Mouse (Mus musculus) spleen, postnatal 10 days (tissue): Measurements from ENCODE around the gene Dbndd2.
A peak's percentile ranks its signal among the peaks of the same experiment; 100 is the strongest.

Experiments used
- DNase-seq, 2 experiments: peaks; one replicate each; pipeline ENCODE4 v3.0.0; 2021 to 2022; ENCODE audit warnings: low spot score in 2 of 2

Gene Dbndd2

DNA sequence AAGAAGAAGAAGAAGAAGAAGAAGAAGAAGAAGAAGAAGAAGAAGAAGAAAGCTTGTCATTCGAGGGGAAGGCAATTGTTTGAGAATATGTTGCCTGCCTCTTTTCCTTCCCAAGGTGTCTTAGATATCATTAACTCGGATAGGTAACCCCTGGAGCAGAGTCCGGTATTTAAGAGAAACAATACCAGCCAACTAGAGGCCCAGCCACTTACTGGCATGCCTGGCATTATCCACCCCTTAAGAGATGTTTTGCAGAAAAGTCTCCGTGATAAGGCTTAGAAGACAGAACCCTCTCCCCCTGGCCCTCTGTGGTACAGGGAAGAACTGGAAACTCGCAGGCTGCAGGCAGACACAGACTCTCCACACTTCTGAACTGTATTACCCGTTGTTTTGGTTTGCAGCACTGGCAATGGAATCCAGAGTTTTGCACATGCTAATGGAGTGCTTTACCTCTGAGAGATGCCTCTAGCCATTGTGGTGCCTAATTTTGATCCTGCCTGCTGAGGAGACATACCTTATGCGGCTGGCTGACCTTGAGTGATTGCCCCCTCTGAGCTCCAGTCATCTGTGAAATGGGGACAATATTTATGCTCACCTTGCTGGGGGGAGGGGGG lies 31.9 kb upstream of the Dbndd2 start:
- no peak for DNase-seq

DNA sequence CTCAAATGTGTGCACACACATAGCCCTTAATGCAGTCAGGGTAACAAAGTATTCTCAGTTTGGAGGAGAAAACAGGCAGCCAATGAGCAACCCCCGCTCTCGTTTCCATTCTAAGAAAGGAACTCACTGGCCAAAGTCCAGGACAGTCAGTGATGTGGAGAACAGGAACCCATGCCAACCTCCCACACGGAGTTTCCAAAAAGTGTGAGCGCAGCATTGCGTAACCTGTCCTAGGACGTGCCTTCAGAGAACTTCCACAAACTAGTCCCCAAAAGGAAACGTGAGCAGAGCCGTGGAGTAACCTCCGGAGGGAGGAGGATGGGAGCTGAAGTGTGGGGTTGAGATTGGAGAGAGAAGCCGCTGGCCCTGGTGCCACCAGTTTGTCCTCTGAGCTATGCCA lies 31.1 kb upstream of the Dbndd2 start:
- DNase-seq: no peak

DNA sequence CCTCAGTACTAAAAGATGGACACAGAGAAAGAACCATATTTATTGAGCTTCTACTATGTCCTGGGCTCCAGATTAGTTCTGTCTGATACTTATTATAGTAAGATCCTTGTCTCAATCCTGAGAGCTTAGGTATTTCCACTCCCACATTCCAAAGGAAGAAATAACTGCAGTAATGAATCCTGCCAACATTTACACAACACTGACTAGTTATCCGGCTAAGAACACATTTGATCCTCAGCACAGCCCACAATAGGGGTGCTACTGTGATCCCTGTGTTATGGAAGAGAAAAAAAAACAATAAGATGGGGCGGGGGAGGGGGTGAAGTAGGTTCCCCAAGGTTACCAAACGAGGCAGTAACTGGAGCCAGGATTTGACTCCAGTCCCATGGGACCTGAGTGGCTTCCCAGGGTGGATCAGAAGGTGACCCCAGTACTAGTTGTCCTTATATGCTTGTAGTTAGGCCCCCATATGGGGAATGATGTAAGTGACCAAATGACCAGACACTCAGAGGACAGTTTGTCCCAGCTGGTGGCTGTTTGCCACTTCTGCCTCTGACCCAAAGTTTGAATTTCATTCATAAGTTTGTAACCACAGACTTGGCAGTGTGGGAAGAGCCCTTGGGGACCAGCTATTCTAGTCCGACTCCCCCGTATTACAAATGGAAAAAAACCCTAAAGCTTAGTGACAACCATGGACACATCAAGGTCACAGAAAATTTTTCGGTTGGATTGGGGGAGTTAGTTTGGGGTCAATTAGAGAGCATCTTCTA lies 30.3 kb upstream of the Dbndd2 start:
- DNase-seq: no peak

DNA sequence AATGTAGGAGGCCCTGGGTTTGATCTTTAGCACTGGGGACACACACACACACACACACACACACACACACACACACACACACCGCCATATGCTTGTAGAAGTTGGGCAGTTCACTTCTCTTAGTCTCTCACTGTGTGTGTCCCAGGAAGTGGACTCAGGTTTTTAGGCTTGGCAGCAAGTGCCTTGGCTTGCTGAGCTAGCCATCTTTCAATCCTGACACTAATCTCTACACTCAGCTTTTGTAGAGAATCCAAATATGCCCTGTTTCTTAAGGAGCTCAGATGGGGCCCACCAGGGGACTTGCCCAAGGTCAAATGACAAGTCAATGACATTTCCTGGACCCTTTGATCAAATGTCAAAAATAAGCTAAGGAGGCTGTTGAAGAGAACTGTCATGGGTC lies 29.5 kb upstream of the Dbndd2 start:
- no peak for DNase-seq

DNA sequence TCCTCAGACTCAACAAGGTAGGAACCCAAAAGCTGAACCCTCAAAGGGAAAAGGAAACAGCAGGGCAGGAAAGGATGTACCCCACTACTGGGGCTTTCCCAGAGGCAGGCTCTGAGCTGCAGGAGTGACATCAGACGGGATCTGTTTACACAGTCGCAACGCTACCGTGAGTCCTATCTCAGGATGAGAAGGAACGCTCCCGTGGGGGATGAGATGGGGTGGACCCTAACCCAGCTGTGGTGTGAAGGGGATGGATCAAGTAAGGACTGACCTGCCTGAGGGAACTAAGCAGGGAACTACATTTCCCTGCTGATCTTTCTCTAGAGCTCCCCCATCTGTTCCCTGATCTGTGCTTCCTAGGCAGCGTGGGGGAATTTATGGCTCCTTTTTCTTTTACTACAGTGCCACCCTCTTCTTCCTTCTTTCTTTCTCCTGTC lies 29.0 kb upstream of the Dbndd2 start, which contains the start of gene Sys1:
Gene Sys1, plus strand, starts transcription at position 101 of the 437 bp plus-strand sequence.
- no peak for DNase-seq

DNA sequence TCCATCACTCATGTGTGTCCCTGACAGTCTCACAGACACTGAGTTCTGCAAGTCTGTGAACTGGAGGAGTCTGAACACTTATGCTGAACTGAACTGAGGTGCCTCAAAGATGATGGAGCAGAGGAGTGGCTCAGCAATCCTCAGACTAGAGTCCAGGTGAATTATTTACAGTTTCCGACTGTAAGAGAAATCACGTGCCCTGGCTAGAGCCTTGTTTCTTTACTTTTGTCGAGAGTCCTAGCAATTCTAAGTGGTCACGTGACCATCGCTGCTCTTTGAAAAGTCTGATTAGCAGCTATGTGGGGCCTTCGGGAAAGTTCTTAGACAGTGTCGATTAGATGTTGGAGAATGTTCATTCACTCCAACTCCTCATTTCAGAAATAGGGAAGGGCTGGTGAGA lies 28.0 kb upstream of the Dbndd2 start:
- DNase-seq: no peak

DNA sequence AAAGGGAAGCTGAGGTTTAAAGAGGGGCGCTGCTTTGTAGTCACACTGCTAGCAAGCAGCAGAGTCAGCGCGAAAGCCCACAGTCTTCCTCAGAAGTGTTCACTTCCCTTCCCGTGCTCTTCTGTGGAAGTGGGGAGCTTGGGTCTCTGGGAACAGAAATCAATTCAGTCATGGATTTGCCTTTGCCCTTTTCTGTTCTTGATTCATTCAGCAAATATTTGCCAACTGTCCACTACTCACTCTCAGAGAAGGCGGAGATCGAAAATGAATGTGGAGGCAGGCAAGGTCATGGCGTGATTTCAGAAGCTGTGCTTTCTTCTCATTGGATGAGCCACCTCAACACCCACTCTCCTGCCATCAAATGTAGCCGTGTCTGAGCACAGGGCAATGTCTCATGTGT lies 27.4 kb upstream of the Dbndd2 start:
- DNase-seq: no peak

DNA sequence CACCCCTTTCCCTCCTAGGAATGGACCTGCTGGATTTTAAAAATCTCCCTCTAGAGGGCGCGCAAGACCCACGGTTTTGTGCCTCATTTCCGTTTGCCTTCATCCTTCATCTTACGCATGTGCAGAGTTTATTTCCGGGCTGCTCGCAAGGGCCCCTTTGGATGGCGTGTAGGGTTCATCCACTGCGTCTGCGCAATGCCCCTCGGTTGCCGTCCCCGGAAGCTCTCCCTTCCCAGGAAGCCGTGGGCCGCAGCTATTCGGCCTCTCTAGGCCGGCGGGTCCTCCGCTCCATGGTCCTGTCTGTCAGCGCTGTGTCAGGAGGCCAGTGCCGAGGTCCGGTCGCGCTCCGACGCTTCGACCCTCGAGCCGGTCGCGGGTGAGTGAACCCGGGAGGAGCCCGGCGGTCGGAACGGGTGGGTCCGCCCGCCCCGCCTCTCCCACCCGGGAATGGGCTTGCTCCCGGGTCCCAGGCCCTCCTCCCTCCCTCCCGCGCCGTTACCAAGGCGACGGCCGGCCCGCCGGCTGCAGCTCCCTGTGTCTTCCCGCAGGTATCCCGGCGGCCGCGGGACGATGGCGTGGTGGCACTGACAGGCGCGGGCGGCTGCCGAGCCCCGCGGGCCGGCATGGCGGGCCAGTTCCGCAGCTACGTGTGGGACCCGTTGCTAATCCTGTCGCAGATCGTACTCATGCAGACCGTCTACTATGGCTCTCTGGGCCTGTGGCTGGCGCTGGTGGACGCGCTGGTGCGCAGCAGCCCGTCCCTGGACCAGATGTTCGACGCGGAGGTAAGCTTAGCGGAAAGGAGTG lies 25.0 kb upstream of the Dbndd2 start, which contains the start of gene Gm20458:
Gene Gm20458, plus strand, starts transcription at position 223 of the 807 bp plus-strand sequence.
- peak; percentile 80 to 92 for DNase-seq

DNA sequence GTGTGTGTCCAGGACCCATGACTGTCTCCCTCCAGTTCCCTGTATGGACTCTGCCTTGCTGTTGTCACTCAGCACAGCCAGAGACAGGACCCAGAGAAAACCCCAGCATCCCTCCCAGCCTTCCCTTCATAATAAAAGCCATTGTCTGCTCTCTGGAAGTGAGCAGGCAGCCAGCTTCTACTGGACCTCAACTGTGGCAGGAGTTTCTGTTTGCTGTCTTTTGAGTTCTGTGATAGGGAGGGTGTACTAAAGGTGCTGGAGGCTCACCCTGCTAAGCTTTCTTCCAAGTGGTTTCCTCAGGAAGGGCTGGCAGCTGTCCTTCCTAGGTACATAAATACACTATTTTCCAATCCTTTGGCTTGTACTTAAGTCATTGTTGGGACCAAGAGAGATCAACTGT lies 20.7 kb upstream of the Dbndd2 start:
- no peak for DNase-seq

DNA sequence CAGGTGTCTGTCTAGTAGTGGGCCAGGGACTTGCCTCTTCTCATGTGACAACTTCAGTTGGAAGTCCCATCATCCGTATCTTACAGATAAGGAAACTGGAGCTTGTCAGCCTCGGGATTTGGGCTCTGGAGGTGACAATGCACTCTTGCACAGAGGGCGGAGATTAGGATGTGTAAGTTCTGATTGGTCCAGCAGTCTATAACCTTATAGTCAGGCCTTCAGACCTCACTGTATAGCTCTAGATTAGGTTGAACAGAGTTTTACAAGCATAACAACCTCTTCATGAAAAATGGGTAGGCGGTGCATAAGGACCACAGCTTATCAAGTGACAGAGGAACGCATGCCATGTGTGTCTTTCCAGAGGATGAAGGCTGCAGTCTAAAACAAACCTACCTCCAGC lies 19.1 kb upstream of the Dbndd2 start:
- no peak for DNase-seq

DNA sequence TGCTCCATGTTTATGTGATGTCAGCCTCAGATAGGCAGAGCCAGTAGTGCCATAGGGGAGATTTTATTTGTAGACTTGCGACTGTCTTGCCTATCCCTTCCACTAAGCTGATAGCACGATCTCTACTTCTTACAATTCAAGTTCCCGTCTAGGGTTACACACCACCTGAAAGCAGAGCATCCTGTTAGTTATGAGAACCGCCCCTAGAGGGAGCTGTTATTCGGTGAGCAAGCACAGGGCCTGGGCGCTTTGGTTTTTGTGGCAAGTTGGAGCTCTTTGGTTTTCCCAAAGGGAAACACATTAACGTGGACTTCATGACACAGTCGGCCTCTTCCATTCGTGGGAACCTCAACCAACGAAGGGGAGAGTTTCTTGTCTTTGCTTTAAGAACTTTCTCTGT lies 15.7 kb upstream of the Dbndd2 start:
- DNase-seq: peak in 1 of 2 experiments; percentile 66

DNA sequence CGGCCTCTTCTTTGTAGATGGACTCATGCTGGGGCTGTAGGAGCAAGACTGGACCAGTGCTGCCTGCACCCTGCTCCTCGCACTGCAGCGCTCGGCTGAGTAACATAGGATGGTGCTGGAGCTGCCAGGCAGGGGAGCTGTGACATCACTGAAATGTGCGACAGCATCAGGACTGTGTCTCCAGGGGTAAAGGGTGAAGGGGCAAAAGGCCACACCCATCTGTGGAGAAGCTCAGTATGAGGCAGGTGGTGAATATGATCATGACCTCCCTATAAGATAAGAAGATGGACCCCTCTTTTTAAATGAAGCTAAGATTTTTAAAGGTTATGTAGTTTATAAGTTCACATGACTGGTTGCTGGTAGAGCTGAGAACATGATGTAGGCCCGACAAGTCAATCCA lies 12.3 kb upstream of the Dbndd2 start, which contains the start of gene Trp53tg5:
Gene Trp53tg5, minus strand, starts transcription at position 101 of the 400 bp plus-strand sequence.
- no peak for DNase-seq

DNA sequence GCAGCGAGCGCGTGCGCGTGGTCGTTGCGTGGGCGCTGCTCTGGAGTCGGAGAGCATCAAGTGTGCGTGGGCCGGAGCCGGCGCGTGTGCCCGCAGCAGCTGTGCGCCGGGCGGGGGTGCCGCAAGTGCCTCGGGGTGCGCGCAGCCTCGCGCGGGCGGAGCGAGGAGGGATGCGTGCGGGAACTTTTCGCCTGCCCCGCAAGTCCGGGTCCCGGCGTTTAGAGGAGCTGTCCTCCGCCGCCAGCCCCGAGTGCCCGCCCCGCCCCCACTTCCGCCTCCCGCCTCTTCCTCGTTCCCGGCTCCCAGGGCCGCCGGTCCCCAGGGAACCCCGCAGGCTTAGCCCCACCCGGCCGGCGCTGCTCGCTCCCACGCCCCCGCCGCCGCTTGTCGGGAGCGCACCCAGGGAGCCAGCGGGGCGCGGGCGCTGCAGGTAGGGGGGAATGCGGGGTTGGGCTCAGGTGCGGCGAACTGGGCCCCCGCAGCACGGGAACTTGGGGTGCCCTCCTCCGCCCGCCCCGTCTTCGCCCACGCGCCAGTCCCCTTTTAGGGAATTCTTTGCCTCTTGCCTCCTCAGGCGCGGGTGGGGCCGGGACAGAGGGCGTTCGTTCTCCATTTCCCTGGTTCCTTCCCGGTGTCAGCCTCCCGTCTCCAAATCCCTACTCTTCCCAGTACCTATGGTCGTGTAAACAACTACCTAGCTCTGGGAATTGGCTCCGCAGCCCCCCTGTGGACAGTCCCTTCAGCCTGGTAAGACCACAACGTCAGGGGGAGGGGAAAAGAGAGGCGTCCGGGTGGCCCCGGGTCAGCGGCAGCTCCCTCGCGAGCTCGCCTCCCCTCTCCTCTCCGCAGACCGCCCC lies 580 bp downstream of the Dbndd2 start:
- DNase-seq: peak in 1 of 2 experiments; percentile 33

DNA sequence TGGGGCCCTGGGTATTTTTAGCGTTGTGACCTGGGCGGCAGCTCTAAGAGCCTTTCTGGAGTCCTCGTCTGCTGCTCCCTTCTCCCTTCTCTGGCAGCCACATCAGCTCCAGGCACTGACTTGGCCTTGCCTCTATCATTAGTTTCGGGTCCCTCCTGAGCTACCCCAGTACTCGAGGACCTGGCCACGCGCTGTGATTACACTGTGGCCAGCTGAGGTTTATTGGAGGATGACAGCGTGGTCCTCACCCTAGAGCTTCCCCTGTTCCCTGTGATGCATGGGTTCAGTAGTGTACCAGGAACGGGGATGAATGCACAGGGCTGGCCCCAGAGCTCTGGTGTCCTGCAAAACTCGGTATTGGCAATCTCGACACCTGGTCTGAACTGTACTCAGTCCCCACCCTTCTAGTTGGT lies 1.2 kb downstream of the Dbndd2 start:
- DNase-seq: no peak

DNA sequence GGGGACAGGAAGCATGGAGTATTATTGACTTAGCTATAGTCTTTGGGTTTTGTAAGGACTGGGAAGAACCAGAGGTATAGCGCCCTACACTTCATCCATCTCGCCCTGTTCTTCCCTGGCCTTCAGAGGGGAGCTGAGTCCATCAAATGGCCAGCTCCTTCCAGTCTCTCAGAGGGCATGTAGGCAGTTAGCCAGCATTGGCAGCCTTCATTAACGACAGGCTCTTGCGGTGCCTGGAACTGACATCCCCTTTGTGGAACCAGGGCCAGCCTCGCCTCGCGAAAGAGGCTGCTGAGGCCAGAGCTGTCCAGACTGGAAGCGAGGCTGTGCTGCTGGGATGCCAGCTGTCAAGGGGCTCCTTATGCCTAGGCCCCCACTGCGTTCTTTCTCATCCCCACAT lies 1.9 kb downstream of the Dbndd2 start:
- DNase-seq: no peak

DNA sequence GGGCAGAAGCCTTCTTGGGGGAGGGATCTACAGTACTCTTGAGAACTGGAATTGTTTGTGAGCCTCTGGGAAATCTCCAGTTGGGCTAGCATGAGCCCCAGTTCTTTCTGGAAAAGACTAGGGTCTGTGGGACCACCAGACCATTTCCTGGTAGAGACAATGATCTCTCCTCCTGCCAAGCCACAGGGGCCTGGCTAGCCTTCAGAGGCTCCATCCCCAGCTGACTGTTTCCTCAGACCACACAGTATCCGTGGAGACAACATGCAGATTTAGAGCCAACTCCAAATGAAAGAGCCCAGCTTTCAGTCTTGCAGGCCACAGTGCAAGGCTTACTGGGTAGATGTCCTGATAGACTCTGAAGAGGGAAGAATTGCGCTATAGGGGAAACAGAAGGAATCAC lies 8.2 kb downstream of the Dbndd2 start:
- DNase-seq: no peak

DNA sequence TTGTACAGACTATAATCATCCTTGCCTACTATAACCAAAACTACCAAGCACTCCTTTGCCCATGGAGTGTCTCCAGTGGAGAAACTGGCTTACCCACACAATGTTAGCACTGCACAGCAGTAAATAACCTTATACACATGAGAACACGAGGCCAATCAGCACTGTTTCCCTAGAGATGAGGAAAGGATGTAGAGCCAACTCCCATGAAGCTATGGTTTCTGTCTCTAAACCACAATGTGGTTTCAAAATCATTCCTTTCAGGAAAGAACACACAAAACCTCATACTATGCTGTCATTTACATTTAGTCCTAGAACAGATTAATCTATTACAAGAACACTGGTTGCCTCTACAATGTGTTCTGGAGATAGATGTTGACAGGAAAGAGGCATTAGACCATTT lies 10.4 kb downstream of the Dbndd2 start:
- no peak for DNase-seq

DNA sequence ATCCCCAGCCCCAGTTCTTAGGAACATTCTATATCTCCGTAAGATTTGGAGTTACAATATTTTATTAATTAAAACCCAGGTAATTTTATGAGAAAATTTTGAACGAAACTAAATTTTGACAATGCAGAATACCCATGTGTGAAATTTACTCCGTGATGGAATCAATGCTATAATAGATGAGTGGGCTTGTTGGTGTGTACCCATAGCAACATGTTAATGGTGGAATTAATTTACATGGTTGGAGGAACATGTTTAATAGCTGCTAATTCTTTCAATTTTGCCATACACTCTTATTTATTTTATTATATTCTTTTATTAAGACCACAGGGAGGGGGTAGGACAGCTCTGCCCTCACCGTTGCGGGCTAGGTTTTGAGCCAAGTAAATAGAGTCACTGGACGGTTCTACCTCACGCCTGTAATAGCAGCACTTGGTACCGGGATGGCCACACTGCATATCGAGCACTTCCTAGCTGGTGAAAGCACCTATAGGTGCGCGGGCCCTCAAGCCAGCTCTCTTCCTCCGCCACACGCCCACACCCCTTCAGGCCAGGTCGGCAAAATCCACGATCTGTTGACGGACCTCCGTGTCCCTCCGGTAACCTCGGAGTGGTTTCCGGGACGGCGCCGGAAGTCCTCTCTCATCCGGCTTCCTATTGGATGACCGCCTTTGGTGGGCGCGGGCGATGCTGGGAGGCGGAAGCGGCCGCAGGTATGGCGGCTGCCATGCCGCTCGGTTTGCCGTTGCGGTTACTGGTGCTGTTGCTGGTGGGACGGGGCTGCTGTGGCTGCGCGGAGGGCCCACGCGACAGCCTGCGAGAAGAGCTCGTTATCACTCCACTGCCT lies 11.2 kb downstream of the Dbndd2 start, which contains the start of gene Pigt:
Gene Pigt, plus strand, starts transcription at position 674 of the 844 bp plus-strand sequence.
- peak; percentile 74 to 88 for DNase-seq

DNA sequence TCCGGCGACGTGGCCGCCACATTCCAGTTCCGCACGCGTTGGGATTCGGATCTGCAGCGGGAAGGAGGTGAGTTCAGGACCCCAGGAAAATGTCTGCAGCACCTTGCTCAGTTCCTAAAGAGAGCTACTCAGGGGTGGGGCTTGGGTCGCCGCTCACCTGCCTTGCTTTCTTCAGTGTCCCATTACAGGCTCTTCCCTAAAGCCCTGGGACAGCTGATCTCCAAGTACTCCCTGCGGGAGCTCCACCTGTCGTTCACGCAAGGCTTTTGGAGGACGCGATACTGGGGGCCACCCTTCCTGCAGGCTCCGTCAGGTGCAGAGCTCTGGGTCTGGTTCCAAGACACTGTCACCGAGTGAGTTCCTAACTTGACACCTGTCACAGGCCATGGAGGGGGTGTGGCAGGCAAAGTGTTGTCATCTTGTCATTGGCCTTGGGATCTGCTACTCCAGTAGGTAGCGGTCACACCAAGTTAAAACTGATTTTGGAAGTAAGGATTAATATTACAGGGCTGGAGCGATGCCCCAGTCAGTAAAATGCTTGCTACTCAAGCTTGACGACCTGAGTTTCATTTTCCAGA lies 11.9 kb downstream of the Dbndd2 start:
- DNase-seq: peak in 1 of 2 experiments; percentile 26

DNA sequence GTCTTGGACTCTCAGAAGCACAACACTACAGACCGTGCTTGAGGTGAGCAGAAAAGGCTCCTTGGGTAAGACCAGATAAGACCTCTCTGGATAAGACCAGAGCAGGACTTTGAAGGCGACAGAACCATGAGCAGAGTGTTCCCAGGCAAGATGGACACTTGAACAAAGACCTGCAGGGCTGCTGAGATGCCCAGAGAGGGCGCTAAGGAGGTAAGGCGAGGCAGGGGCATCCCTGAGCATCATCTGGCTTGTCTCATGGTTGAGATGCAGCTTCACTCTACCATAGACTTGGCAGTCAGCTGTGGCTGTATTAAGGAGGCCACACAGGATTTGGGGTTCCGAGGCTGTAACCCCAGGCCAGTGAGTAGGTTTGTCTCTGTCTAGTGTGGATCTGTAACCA lies 13.4 kb downstream of the Dbndd2 start:
- DNase-seq: no peak
